Mouse (Mus musculus): ENCODE results near the gene Arid5b.
"Not testable (repeated sequence)": the region's sequence is repeated elsewhere in the genome, so short reads cannot be mapped to it uniquely, and the experiment has no call there.

The Arid5b gene

GRCm38 (mm10) chr10:68110182-68110581 lies 168.4 kb downstream of the Arid5b start:
- Histone ChIP-seq H3K27me3 (ENCODE audit: control insufficient read depth, insufficient read depth, low read length, poor library complexity, severe bottlenecking) (no peaks in the 10 kb centered on the region; the same call in 1 of the 2 replicates), H3K36me3 (ENCODE audit: control insufficient read depth, insufficient read depth, low read length, poor library complexity, severe bottlenecking) (peaks cover 2% of the 10 kb centered on the region)
- DNase-seq (ENCODE audit: low read depth, low spot score): no peak

- Histone ChIP-seq H3K36me3 (ENCODE audit: control insufficient read depth, insufficient read depth, low read length, poor library complexity, severe bottlenecking) (peaks cover 2% of the 10 kb centered on the region), H3K27me3 (ENCODE audit: control insufficient read depth, insufficient read depth, low read length, poor library complexity, severe bottlenecking) (no peaks in the 10 kb centered on the region; the same call in 1 of the 2 replicates)
- DNase-seq (ENCODE audit: low read depth, low spot score): no peak
Observed at GRCm38 (mm10) chr10:68109651-68110050, 168.9 kb downstream of the Arid5b start.

- no peaks in the 10 kb centered on the region; the same call in 1 of the 2 replicates for H3K27me3 ChIP-seq (ENCODE audit: control insufficient read depth, insufficient read depth, low read length, poor library complexity, severe bottlenecking)
- no peak for DNase-seq (ENCODE audit: low read depth, low spot score)
- peaks cover 2% of the 10 kb centered on the region for H3K36me3 ChIP-seq (ENCODE audit: control insufficient read depth, insufficient read depth, low read length, poor library complexity, severe bottlenecking)
Observed at GRCm38 (mm10) chr10:68107716-68108115, 170.8 kb downstream of the Arid5b start.

GRCm38 (mm10) chr10:68106351-68106950 lies 172.1 kb downstream of the Arid5b start:
- DNase-seq (ENCODE audit: low read depth, low spot score): no peak
- H3K36me3 ChIP-seq (ENCODE audit: control insufficient read depth, insufficient read depth, low read length, poor library complexity, severe bottlenecking): peaks cover 2% of the 10 kb centered on the region
- no peaks in the 10 kb centered on the region; the same call in 1 of the 2 replicates for H3K27me3 ChIP-seq (ENCODE audit: control insufficient read depth, insufficient read depth, low read length, poor library complexity, severe bottlenecking)

- DNase-seq (ENCODE audit: low read depth, low spot score): peak; percentile 65
- Histone ChIP-seq H3K27me3 (ENCODE audit: control insufficient read depth, insufficient read depth, low read length, poor library complexity, severe bottlenecking) (no peaks in the 10 kb centered on the region; the same call in 1 of the 2 replicates), H3K36me3 (ENCODE audit: control insufficient read depth, insufficient read depth, low read length, poor library complexity, severe bottlenecking) (peaks cover 10% of the 10 kb centered on the region)
Observed at GRCm38 (mm10) chr10:68104881-68105781, 173.4 kb downstream of the Arid5b start.

- DNase-seq (ENCODE audit: low read depth, low spot score): peak; percentile 17
- H3K27me3 ChIP-seq (ENCODE audit: control insufficient read depth, insufficient read depth, low read length, poor library complexity, severe bottlenecking): no peaks in the 10 kb centered on the region
- H3K36me3 ChIP-seq (ENCODE audit: control insufficient read depth, insufficient read depth, low read length, poor library complexity, severe bottlenecking): peaks cover 13% of the 10 kb centered on the region
Observed at GRCm38 (mm10) chr10:68104481-68104880, 174.1 kb downstream of the Arid5b start.

GRCm38 (mm10) chr10:68103988-68104387 lies 174.6 kb downstream of the Arid5b start:
- Histone ChIP-seq H3K36me3 (ENCODE audit: control insufficient read depth, insufficient read depth, low read length, poor library complexity, severe bottlenecking) (peaks cover 11% of the 10 kb centered on the region), H3K27me3 (ENCODE audit: control insufficient read depth, insufficient read depth, low read length, poor library complexity, severe bottlenecking) (no peaks in the 10 kb centered on the region)
- no peak for DNase-seq (ENCODE audit: low read depth, low spot score)

- no peaks in the 10 kb centered on the region for H3K27me3 ChIP-seq (ENCODE audit: control insufficient read depth, insufficient read depth, low read length, poor library complexity, severe bottlenecking)
- no peak for DNase-seq (ENCODE audit: low read depth, low spot score)
- peaks cover 13% of the 10 kb centered on the region for H3K36me3 ChIP-seq (ENCODE audit: control insufficient read depth, insufficient read depth, low read length, poor library complexity, severe bottlenecking)
Observed at GRCm38 (mm10) chr10:68103078-68103855, 175.3 kb downstream of the Arid5b start.

GRCm38 (mm10) chr10:68102566-68102965 lies 176.0 kb downstream of the Arid5b start:
- Histone ChIP-seq H3K36me3 (ENCODE audit: control insufficient read depth, insufficient read depth, low read length, poor library complexity, severe bottlenecking) (peaks cover 19% of the 10 kb centered on the region), H3K27me3 (ENCODE audit: control insufficient read depth, insufficient read depth, low read length, poor library complexity, severe bottlenecking) (no peaks in the 10 kb centered on the region)
- DNase-seq (ENCODE audit: low read depth, low spot score): no peak

GRCm38 (mm10) chr10:68101251-68101650 lies 177.3 kb downstream of the Arid5b start:
- Histone ChIP-seq H3K27me3 (ENCODE audit: control insufficient read depth, insufficient read depth, low read length, poor library complexity, severe bottlenecking) (no peaks in the 10 kb centered on the region), H3K36me3 (ENCODE audit: control insufficient read depth, insufficient read depth, low read length, poor library complexity, severe bottlenecking) (peaks cover 29% of the 10 kb centered on the region)
- DNase-seq (ENCODE audit: low read depth, low spot score): no peak

- Histone ChIP-seq H3K27me3 (ENCODE audit: control insufficient read depth, insufficient read depth, low read length, poor library complexity, severe bottlenecking) (no peaks in the 10 kb centered on the region), H3K36me3 (ENCODE audit: control insufficient read depth, insufficient read depth, low read length, poor library complexity, severe bottlenecking) (peaks cover 31% of the 10 kb centered on the region)
- DNase-seq (ENCODE audit: low read depth, low spot score): no peak
Observed at GRCm38 (mm10) chr10:68100506-68100905, 178.0 kb downstream of the Arid5b start.

- DNase-seq (ENCODE audit: low read depth, low spot score); H3K27me3 ChIP-seq (ENCODE audit: control insufficient read depth, insufficient read depth, low read length, poor library complexity, severe bottlenecking): not testable (repeated sequence)
- H3K36me3 ChIP-seq (ENCODE audit: control insufficient read depth, insufficient read depth, low read length, poor library complexity, severe bottlenecking): peaks cover 33% of the 10 kb centered on the region
Observed at GRCm38 (mm10) chr10:68099801-68100200, 178.7 kb downstream of the Arid5b start.

- no peak for DNase-seq (ENCODE audit: low read depth, low spot score)
- H3K27me3 ChIP-seq (ENCODE audit: control insufficient read depth, insufficient read depth, low read length, poor library complexity, severe bottlenecking): no peaks in the 10 kb centered on the region
- peaks cover 36% of the 10 kb centered on the region for H3K36me3 ChIP-seq (ENCODE audit: control insufficient read depth, insufficient read depth, low read length, poor library complexity, severe bottlenecking)
Observed at GRCm38 (mm10) chr10:68097821-68098675, 180.5 kb downstream of the Arid5b start.

GRCm38 (mm10) chr10:68096395-68096794 lies 182.1 kb downstream of the Arid5b start:
- Histone ChIP-seq H3K27me3 (ENCODE audit: control insufficient read depth, insufficient read depth, low read length, poor library complexity, severe bottlenecking) (no peaks in the 10 kb centered on the region), H3K36me3 (ENCODE audit: control insufficient read depth, insufficient read depth, low read length, poor library complexity, severe bottlenecking) (peaks cover 35% of the 10 kb centered on the region)
- no peak for DNase-seq (ENCODE audit: low read depth, low spot score)
